Mouse (Mus musculus) small intestine, adult 2 months (tissue): ENCODE results near the gene Clic4. TPM values are rescaled to one million over a fixed set of nuclear protein-coding genes. Genes with fewer than 3 reads are reported as not detected.

ENCODE experiments used
- H3K27ac ChIP-seq: fragments of 200-500 bp; 2 replicates; pipeline ENCODE4 v1.5.1; 2012; ENCODE audit warnings: low read depth, low read length, control low read depth, inconsistent platforms; ENCODE audit not compliant: insufficient read depth
- H3K27me3 ChIP-seq: fragments of 200-500 bp; 2 replicates; pipeline ENCODE4 v1.6.1; 2012; ENCODE audit warnings: mild to moderate bottlenecking, moderate library complexity, low read length, inconsistent platforms; ENCODE audit not compliant: control insufficient read depth, insufficient read depth
- H3K36me3 ChIP-seq: fragments of 200-500 bp; 2 replicates; pipeline ENCODE4 v1.6.1; 2012; ENCODE audit warnings: mild to moderate bottlenecking, low read length, control low read depth, inconsistent platforms; ENCODE audit not compliant: control insufficient read depth, insufficient read depth
- H3K4me1 ChIP-seq: fragments of 200-500 bp; 2 replicates; pipeline ENCODE4 v1.6.1; 2012; ENCODE audit warnings: low read length, inconsistent platforms, mixed read lengths; ENCODE audit not compliant: control insufficient read depth, insufficient read depth, insufficient read length
- H3K4me3 ChIP-seq: fragments of 200-500 bp; 2 replicates; pipeline ENCODE4 v1.5.1; 2012; ENCODE audit warnings: low read depth, mild to moderate bottlenecking, control low read depth, inconsistent platforms, low read length, moderate library complexity
- CTCF ChIP-seq: fragments of 200-500 bp; IDR thresholded peaks from 2 replicates; pipeline ENCODE4 v1.5.1; 2012; ENCODE audit warnings: low read depth, mild to moderate bottlenecking, control low read depth, inconsistent platforms, low read length, moderate library complexity, mixed read lengths; ENCODE audit not compliant: insufficient replicate concordance, insufficient read length; ENCODE audit errors: extremely low read depth
- POLR2A ChIP-seq: fragments of 200-500 bp; IDR thresholded peaks from 2 replicates; pipeline ENCODE4 v1.6.1; 2012; ENCODE audit warnings: low read depth, mild to moderate bottlenecking, control low read depth, inconsistent platforms, low read length, moderate library complexity
- WGBS: fragments of 180-500 bp; shearing (Covaris S2); methylation state at CpG from one replicate; pipeline ENCODE4 v1.1.7; 2018; 5-methylcytosine and 5-hydroxymethylcytosine counted together
- polyA plus RNA-seq: library from polyadenylated mRNA; depleted of rRNA; stranded (reverse); fragments of >200 nt; gene quantifications from 2 replicates; pipeline ENCODE4 v1.2.3, GENCODE M21; 2012

The Clic4 gene
- polyA plus RNA-seq, 1 experiment, result 26.2 TPM

DNA sequence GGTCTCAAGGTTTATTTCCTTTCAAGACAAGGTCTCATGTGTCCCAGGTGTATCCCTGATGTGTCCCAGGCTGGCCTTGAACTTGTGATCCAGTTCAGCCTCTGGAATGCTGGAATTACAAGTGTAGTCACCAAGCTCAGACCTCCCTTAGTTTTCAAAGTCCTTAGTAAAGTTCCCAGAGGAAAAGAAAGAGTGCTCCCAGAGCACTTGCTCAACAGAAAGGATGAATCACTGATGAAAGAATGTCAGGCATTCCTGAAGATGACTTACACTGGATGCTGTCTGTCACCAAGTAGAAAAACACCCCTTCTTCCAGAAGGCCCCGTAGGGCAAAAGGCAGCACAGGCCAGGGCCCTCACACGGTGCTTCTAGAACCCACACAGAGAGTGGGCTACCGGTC, 28.6 kb upstream of the Clic4 start:
- no peaks in the 10 kb centered on the region for H3K36me3 ChIP-seq
- H3K27me3 ChIP-seq, result 0 out of 2 replicates have a peak, but pooled peaks cover 2% of the 10 kb centered on the region
- no peak overlapping the region for H3K4me3 ChIP-seq
- H3K27ac ChIP-seq, result no peak overlapping the region
- H3K4me1 ChIP-seq, result peaks cover 4% of the 10 kb centered on the region; the same call in 1 of the 2 replicates
- TF ChIP-seq POLR2A (no peak), CTCF (no peak)
- 91% methylated on average over 3 of the region's 3 CpGs for WGBS

DNA sequence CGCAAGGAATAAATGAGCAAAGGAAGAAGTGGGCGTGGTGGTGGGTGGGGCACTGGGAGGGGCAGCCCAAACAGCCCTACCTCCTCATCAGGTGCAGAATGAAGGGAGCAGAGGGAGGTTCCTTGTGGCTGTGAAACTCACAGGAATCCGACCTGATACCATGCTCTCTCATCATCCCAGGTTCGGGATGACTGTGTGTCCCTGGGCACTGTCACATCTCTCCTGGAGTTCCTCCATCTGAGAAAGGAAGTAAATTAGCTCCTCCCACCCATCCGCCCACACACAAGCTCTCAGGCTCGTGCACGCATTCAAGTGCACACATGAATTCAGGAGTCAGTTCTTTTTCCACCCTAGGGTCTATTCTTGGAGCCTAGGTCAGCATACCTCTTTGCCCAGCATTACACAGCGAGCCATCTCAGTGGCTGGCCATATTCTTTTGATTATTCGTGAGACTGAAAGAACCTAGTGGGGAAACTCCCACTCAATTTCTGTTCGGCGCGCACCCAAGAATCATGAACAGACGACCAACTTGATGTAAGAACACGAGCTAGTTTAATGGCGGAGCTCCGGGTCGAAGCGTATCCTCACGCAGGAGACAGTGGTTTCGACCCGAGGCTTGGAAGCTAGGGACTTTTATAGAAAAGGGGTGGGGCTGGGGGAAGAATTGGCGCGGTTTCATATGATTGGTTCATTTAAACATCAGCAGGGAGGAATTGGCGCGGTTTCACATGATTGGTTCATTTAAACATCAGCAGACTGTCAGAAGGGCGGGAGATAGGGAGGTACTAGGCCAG, 27.8 kb upstream of the Clic4 start:
- H3K4me3 ChIP-seq, result no peak overlapping the region
- H3K27ac ChIP-seq, result no peak overlapping the region
- H3K4me1 ChIP-seq, result peaks cover 4% of the 10 kb centered on the region; the same call in 1 of the 2 replicates
- no peaks in the 10 kb centered on the region for H3K36me3 ChIP-seq
- 0 out of 2 replicates have a peak, but pooled peaks cover 2% of the 10 kb centered on the region for H3K27me3 ChIP-seq
- no peak for TF ChIP-seq POLR2A
- no peak for TF ChIP-seq CTCF
- 87% methylated on average over 26 of the region's 26 CpGs for WGBS

DNA sequence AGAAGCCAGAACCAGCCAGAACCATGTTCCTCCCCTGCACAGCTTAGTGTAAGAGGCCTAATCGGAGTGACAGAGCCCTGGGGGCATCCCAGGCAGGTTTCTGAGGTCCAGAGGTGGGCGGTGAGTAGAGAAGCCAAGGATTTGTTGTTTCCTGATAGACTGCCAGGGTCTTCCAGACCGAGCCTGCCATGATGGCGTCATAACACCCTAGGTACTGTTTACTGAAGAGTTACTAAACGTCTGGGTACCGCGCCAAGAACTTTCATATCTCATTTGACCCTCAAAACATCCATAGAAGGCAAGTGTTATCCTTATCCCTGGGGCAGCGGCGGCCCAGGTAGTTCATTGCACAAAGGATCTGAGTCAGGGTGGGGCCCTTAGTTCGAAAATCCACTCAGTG, 26.1 kb upstream of the Clic4 start:
- TF ChIP-seq CTCF (no peak), POLR2A (no peak)
- Histone ChIP-seq H3K27me3 (0 out of 2 replicates have a peak, but pooled peaks cover 2% of the 10 kb centered on the region), H3K27ac (no peak overlapping the region), H3K36me3 (no peaks in the 10 kb centered on the region), H3K4me1 (peaks cover 4% of the 10 kb centered on the region; the same call in 1 of the 2 replicates), H3K4me3 (no peak overlapping the region)
- 45% methylated on average over 10 of the region's 10 CpGs for WGBS

DNA sequence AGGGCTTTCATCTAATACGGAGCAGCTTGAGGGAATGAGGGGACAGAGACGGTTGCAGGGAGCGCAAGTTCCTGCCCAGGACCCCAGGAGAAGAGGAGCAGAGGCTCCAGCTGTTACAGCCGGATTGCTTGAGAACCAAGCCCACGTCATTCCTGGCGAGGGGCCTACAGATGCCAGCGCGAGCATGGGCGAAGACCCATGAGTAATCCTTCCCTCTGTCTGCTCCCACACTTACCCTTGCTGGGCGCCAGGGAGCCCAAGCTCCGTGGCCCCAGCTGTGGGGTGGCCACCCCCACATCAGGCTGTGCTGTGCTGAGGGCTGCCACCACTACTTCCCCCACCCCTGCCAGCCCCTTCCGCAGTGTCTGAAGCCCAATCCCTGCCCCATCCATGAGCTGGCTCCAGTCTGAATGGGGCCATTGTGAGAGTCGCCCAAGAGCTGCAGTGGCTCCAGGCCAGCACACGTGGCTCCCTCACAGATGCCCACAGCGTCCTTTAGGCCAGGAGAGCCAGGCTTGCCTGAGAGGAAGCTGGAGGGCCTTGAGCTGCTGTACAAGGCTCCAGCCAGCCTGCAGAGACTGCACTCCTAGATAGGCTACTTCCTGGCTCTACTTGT, 25.4 kb upstream of the Clic4 start:
- H3K4me1 ChIP-seq, result peaks cover 4% of the 10 kb centered on the region; the same call in 1 of the 2 replicates
- TF ChIP-seq CTCF, result no peak
- TF ChIP-seq POLR2A, result no peak
- no peak overlapping the region for H3K4me3 ChIP-seq
- 67% methylated on average over 15 of the region's 15 CpGs for WGBS
- H3K27ac ChIP-seq, result no peak overlapping the region
- H3K36me3 ChIP-seq, result no peaks in the 10 kb centered on the region
- 0 out of 2 replicates have a peak, but pooled peaks cover 2% of the 10 kb centered on the region for H3K27me3 ChIP-seq

DNA sequence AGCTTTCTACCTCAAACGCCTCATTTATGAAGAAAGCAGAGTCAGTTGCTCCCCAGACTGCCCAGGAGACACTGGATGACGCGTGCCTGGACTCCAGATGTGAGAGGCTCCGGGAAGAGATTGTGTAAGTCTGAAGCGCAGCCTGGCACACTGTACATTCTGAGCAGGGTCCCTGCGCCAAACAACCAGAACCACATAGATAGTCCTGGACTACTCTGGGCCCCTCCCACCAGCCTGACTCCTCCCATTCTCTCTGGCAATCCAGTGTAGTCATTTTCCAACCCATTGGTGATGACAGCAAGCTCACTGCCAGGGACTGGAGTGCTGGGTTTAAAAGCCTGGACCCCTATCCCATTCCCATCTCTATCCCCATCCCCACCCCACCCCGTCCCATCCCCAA, 24.5 kb upstream of the Clic4 start:
- Histone ChIP-seq H3K36me3 (no peaks in the 10 kb centered on the region), H3K27ac (no peak overlapping the region), H3K27me3 (0 out of 2 replicates have a peak, but pooled peaks cover 2% of the 10 kb centered on the region), H3K4me1 (peaks cover 4% of the 10 kb centered on the region; the same call in 1 of the 2 replicates), H3K4me3 (no peak overlapping the region)
- WGBS, result 94% methylated on average over 7 of the region's 7 CpGs
- TF ChIP-seq CTCF (no peak), POLR2A (no peak)

DNA sequence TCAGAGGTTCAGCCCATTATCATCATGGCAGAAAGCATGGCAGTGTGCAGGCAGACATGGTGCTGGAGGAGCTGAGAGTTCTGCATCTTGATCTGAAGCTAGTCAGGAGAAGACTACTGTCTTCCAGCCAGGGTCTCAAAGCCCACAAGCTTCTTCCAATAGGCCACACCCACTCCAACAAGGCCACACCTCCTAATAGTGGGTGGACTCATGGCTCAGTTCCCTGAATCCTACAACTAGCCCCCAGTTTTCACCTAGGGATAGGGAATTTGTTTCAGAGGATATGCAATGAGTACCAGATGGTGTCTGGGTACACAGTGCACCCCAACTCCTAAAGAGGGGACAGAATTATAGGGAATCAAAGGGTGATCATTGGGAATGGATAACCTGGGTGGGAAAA, 24.0 kb upstream of the Clic4 start:
- no peak overlapping the region for H3K4me3 ChIP-seq
- H3K36me3 ChIP-seq, result no peaks in the 10 kb centered on the region
- peaks cover 4% of the 10 kb centered on the region; the same call in 1 of the 2 replicates for H3K4me1 ChIP-seq
- TF ChIP-seq POLR2A (no peak), CTCF (no peak)
- no peak overlapping the region for H3K27ac ChIP-seq
- H3K27me3 ChIP-seq, result 0 out of 2 replicates have a peak, but pooled peaks cover 2% of the 10 kb centered on the region

DNA sequence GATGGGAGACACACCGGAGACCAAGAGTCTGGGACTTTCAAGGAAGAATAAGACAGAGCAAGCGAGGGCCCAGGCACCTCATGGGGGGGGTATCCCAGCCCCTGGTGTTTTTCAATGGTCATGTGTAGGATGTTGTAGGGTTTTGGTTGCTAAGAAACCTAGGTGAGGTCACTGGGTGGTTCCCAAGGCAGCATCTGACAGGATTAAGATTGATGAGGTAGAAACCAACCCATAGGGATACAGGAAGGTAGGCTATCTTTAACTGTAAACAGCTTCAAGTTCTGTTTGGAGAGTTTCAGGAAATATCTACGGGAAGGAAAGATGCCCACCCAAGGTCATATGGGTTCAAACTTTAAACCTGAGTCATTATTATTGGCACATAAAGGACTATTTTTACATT, 21.2 kb upstream of the Clic4 start:
- H3K4me1 ChIP-seq, result no peaks in the 10 kb centered on the region
- H3K36me3 ChIP-seq, result no peaks in the 10 kb centered on the region
- H3K27me3 ChIP-seq, result 0 out of 2 replicates have a peak, but pooled peaks cover 2% of the 10 kb centered on the region
- H3K4me3 ChIP-seq, result no peak overlapping the region
- TF ChIP-seq POLR2A (no peak), CTCF (no peak)
- 80% methylated on average over 3 of the region's 3 CpGs for WGBS
- H3K27ac ChIP-seq, result no peak overlapping the region
